Mouse (Mus musculus): ENCODE results near the gene Defb11. TPM values are rescaled to one million over a fixed set of nuclear protein-coding genes. Genes with fewer than 3 reads are reported as not detected.
"Not testable (repeated sequence)": the region's sequence is repeated elsewhere in the genome, so short reads cannot be mapped to it uniquely, and the experiment has no call there.

Defb11 gene
- polyA plus RNA-seq, 1 experiment from 2014 or later, result not detected

- Histone ChIP-seq H3K27ac (replicated peaks in 1 of 2; ENCODE audit: control insufficient read depth in 1 of 2, insufficient read depth in 1 of 2, low read depth in 2 of 2, low read length in 2 of 2) (no peak overlapping the region), H3K4me1 (ENCODE audit: control insufficient read depth in 2 of 2, insufficient read depth in 2 of 2, low read length in 2 of 2) (no peaks in the 10 kb centered on the region), H3K4me3 (ENCODE audit: control insufficient read depth in 1 of 2, insufficient read depth in 1 of 2, low read depth in 1 of 2, low read length in 2 of 2) (no peak overlapping the region), H3K4me2 (ENCODE audit: low read length) (no peak overlapping the region), H3K9ac (ENCODE audit: low read length) (no peak overlapping the region), H3K9me3 (ENCODE audit: control insufficient read depth, low read length) (no peaks in the 10 kb centered on the region), H3K36me3 (ENCODE audit: control insufficient read depth, insufficient read depth, low read length) (no peaks in the 10 kb centered on the region), H3K27me3 (ENCODE audit: control insufficient read depth, insufficient read depth, low read length) (no peaks in the 10 kb centered on the region)
- WGBS, result 37% methylated on average over 2 of the region's 2 CpGs
- ATAC-seq (ENCODE audit: insufficient number of reproducible peaks, insufficient read depth, low FRiP score, low read depth), result no peak
These were observed 6.3 kb upstream of the Defb11 start for GRCm38 (mm10) chr8:21912554-21912953.

- Histone ChIP-seq H3K9ac (ENCODE audit: low read length) (no peak overlapping the region), H3K27ac (replicated peaks in 1 of 2; ENCODE audit: control insufficient read depth in 1 of 2, insufficient read depth in 1 of 2, low read depth in 2 of 2, low read length in 2 of 2) (no peak overlapping the region), H3K4me1 (ENCODE audit: control insufficient read depth in 2 of 2, insufficient read depth in 2 of 2, low read length in 2 of 2) (no peaks in the 10 kb centered on the region), H3K9me3 (ENCODE audit: control insufficient read depth, low read length) (no peaks in the 10 kb centered on the region), H3K4me2 (ENCODE audit: low read length) (no peak overlapping the region), H3K4me3 (ENCODE audit: control insufficient read depth in 1 of 2, insufficient read depth in 1 of 2, low read depth in 1 of 2, low read length in 2 of 2) (no peak overlapping the region), H3K27me3 (ENCODE audit: control insufficient read depth, insufficient read depth, low read length) (no peaks in the 10 kb centered on the region), H3K36me3 (ENCODE audit: control insufficient read depth, insufficient read depth, low read length) (no peaks in the 10 kb centered on the region)
- WGBS, result 17% methylated on average over 1 of the region's 1 CpGs
- no peak for ATAC-seq (ENCODE audit: insufficient number of reproducible peaks, insufficient read depth, low FRiP score, low read depth)
These were observed 5.7 kb upstream of the Defb11 start for GRCm38 (mm10) chr8:21911931-21912330.

GRCm38 (mm10) chr8:21885321-21885720 lies 20.9 kb downstream of the Defb11 start, which contains the start of gene Defb9:
Gene Defb9 (minus strand): TSS chr8:21885421.
- H3K36me3 ChIP-seq (ENCODE audit: control insufficient read depth, insufficient read depth, low read length); H3K27ac ChIP-seq (replicated peaks in 1 of 2; ENCODE audit: control insufficient read depth in 1 of 2, insufficient read depth in 1 of 2, low read depth in 2 of 2, low read length in 2 of 2); ATAC-seq (ENCODE audit: insufficient number of reproducible peaks, insufficient read depth, low FRiP score, low read depth); H3K27me3 ChIP-seq (ENCODE audit: control insufficient read depth, insufficient read depth, low read length); H3K9me3 ChIP-seq (ENCODE audit: control insufficient read depth, low read length); H3K4me1 ChIP-seq (ENCODE audit: control insufficient read depth in 2 of 2, insufficient read depth in 2 of 2, low read length in 2 of 2); H3K9ac ChIP-seq (ENCODE audit: low read length); H3K4me3 ChIP-seq (ENCODE audit: control insufficient read depth in 1 of 2, insufficient read depth in 1 of 2, low read depth in 1 of 2, low read length in 2 of 2); H3K4me2 ChIP-seq (ENCODE audit: low read length): not testable (repeated sequence)

- not testable (repeated sequence) for H3K36me3 ChIP-seq (ENCODE audit: control insufficient read depth, insufficient read depth, low read length); H3K9me3 ChIP-seq (ENCODE audit: control insufficient read depth, low read length); H3K27ac ChIP-seq (replicated peaks in 1 of 2; ENCODE audit: control insufficient read depth in 1 of 2, insufficient read depth in 1 of 2, low read depth in 2 of 2, low read length in 2 of 2); H3K4me3 ChIP-seq (ENCODE audit: control insufficient read depth in 1 of 2, insufficient read depth in 1 of 2, low read depth in 1 of 2, low read length in 2 of 2); H3K4me2 ChIP-seq (ENCODE audit: low read length); H3K9ac ChIP-seq (ENCODE audit: low read length); H3K27me3 ChIP-seq (ENCODE audit: control insufficient read depth, insufficient read depth, low read length); H3K4me1 ChIP-seq (ENCODE audit: control insufficient read depth in 2 of 2, insufficient read depth in 2 of 2, low read length in 2 of 2); ATAC-seq (ENCODE audit: insufficient number of reproducible peaks, insufficient read depth, low FRiP score, low read depth)
- 34% methylated on average over 1 of the region's 1 CpGs for WGBS
These were observed 47.6 kb downstream of the Defb11 start, which contains the start of gene Defb10 for GRCm38 (mm10) chr8:21858586-21858985. Gene Defb10 (plus strand): TSS chr8:21858901.

Other genes starting within 250 kb of the Defb11 start
- gene Defa34, start 240.6 kb downstream of the Defb11 start, polyA plus RNA-seq (2014; fragmentation: Nextera tagmentation; extraction: Ambion mirVana), result not detected in 2 replicates
- not detected in 2 replicates for gene AY761184, start 202.8 kb downstream of the Defb11 start, polyA plus RNA-seq (2014; fragmentation: Nextera tagmentation; extraction: Ambion mirVana)
- gene Defa24, start 171.9 kb downstream of the Defb11 start, polyA plus RNA-seq (2014; fragmentation: Nextera tagmentation; extraction: Ambion mirVana), result not detected in 2 replicates
- not detected in 2 replicates for gene Defb50, start 82.9 kb downstream of the Defb11 start, polyA plus RNA-seq (2014; fragmentation: Nextera tagmentation; extraction: Ambion mirVana)
- gene Defb2, start 66.5 kb downstream of the Defb11 start, polyA plus RNA-seq (2014; fragmentation: Nextera tagmentation; extraction: Ambion mirVana), result not detected in 2 replicates
- gene Defb10, start 47.5 kb downstream of the Defb11 start, polyA plus RNA-seq (2014; fragmentation: Nextera tagmentation; extraction: Ambion mirVana), result not detected in 2 replicates
- gene Defb9, start 21.0 kb downstream of the Defb11 start, polyA plus RNA-seq (2014; fragmentation: Nextera tagmentation; extraction: Ambion mirVana), result not detected in 2 replicates
- not detected in 2 replicates for gene Defb15, start 26.3 kb upstream of the Defb11 start, polyA plus RNA-seq (2014; fragmentation: Nextera tagmentation; extraction: Ambion mirVana)
- gene Defb35, start 31.9 kb upstream of the Defb11 start, polyA plus RNA-seq (2014; fragmentation: Nextera tagmentation; extraction: Ambion mirVana), result not detected in 2 replicates
- not detected in 2 replicates for gene Defb13, start 40.4 kb upstream of the Defb11 start, polyA plus RNA-seq (2014; fragmentation: Nextera tagmentation; extraction: Ambion mirVana)
- gene Fam90a1a, start 52.3 kb upstream of the Defb11 start, polyA plus RNA-seq (2014; fragmentation: Nextera tagmentation; extraction: Ambion mirVana), result not detected in 2 replicates
- gene Ccdc70, start 63.4 kb upstream of the Defb11 start, polyA plus RNA-seq (2014; fragmentation: Nextera tagmentation; extraction: Ambion mirVana), result not detected in 2 replicates
- gene Atp7b, start 153.9 kb upstream of the Defb11 start, polyA plus RNA-seq (2014; fragmentation: Nextera tagmentation; extraction: Ambion mirVana), result 0.84 and 1.1 TPM in 2 replicates
- gene Alg11, start 154.3 kb upstream of the Defb11 start, polyA plus RNA-seq (2014; fragmentation: Nextera tagmentation; extraction: Ambion mirVana), result 17.5 and 20.1 TPM in 2 replicates
- gene Nek5, start 218.6 kb upstream of the Defb11 start, polyA plus RNA-seq (2014; fragmentation: Nextera tagmentation; extraction: Ambion mirVana), result 0.20 and 0.30 TPM in 2 replicates

All from heart, embryonic 14.5 days (tissue).